Mouse (Mus musculus) MEL (cell line): ENCODE results near the gene Rcan2. TPM values are rescaled to one million over a fixed set of nuclear protein-coding genes. Genes with fewer than 3 reads are reported as not detected.

Experiments used
- DNase-seq: peaks from one replicate; pipeline ENCODE4 v3.0.0; 2011; ENCODE audit warnings: low read depth, low spot score
- H3K27ac ChIP-seq: 2 replicates; pipeline ENCODE4 v1.5.1; 2012; ENCODE audit warnings: low read depth, mild to moderate bottlenecking, control low read depth, low read length, moderate library complexity; ENCODE audit not compliant: control insufficient read depth
- H3K27me3 ChIP-seq, 2 experiments: fragments of 150-350 bp in 1 of 2; sonication (generic) in 1 of 2; 2 replicates each; pipeline ENCODE4 v1.6.1; 2012; ENCODE audit warnings: low read length in 2 of 2, mild to moderate bottlenecking in 2 of 2, improper control_type of control experiment in 1 of 2, moderate library complexity in 1 of 2; ENCODE audit not compliant: insufficient read depth in 2 of 2, control insufficient read depth in 1 of 2
- H3K36me3 ChIP-seq, 2 experiments: 2 replicates each; pipeline ENCODE4 v1.6.1; 2012 to 2014; ENCODE audit warnings: low read length in 2 of 2, improper control_type of control experiment in 1 of 2, inconsistent platforms in 1 of 2, mild to moderate bottlenecking in 1 of 2; ENCODE audit not compliant: insufficient read depth in 2 of 2, control insufficient read depth in 1 of 2
- H3K4me1 ChIP-seq, 2 experiments: fragments of 150-350 bp in 1 of 2; sonication (generic) in 1 of 2; 2 replicates each; pipeline ENCODE4 v1.6.1; 2012; ENCODE audit warnings: low read length in 2 of 2, improper control_type of control experiment in 1 of 2, mild to moderate bottlenecking in 1 of 2; ENCODE audit not compliant: insufficient read depth in 2 of 2, control insufficient read depth in 1 of 2
- H3K4me3 ChIP-seq, 2 experiments: fragments of 150-350 bp in 1 of 2; sonication (generic) in 1 of 2; 2 replicates each; pipeline ENCODE4 v1.5.1; 2012; ENCODE audit warnings: low read depth in 2 of 2, low read length in 2 of 2, mild to moderate bottlenecking in 2 of 2, moderate library complexity in 2 of 2, control low read depth in 1 of 2, improper control_type of control experiment in 1 of 2; ENCODE audit not compliant: control insufficient read depth in 1 of 2, insufficient read depth in 1 of 2
- H3K79me2 ChIP-seq: 2 replicates; pipeline ENCODE4 v1.6.1; 2012; ENCODE audit warnings: mild to moderate bottlenecking, low read length, moderate library complexity; ENCODE audit not compliant: control insufficient read depth, poor library complexity, insufficient read depth
- H3K9ac ChIP-seq: 2 replicates; pipeline ENCODE4 v1.6.1; 2012; ENCODE audit warnings: low read depth, mild to moderate bottlenecking, control low read depth, low read length, moderate library complexity; ENCODE audit not compliant: control insufficient read depth, poor library complexity, severe bottlenecking
- H3K9me3 ChIP-seq: fragments of 150-350 bp; sonication (generic); replicated peaks from 2 replicates; pipeline ENCODE4 v1.6.1; 2012; ENCODE audit warnings: mild to moderate bottlenecking, low read length, improper control_type of control experiment, moderate library complexity; ENCODE audit not compliant: insufficient read depth
- CHD1 ChIP-seq: IDR thresholded peaks from 2 replicates; pipeline ENCODE4 v1.6.1; 2012; ENCODE audit warnings: low read depth, mild to moderate bottlenecking, inconsistent platforms, low read length, improper control_type of control experiment
- CHD2 ChIP-seq: IDR thresholded peaks from 2 replicates; pipeline ENCODE4 v1.6.1; 2011; ENCODE audit warnings: low read length, improper control_type of control experiment
- CTCF ChIP-seq, 3 experiments: IDR thresholded peaks in 2 of 3; conservative IDR thresholded peaks in 1 of 3; 2 replicates each; pipeline ENCODE4 v1.5.1; 2011 to 2012; ENCODE audit warnings: low read length in 3 of 3, low read depth in 2 of 3, mild to moderate bottlenecking in 2 of 3, improper control_type of control experiment in 1 of 3, inconsistent platforms in 1 of 3, mixed read lengths in 1 of 3, moderate library complexity in 1 of 3; ENCODE audit not compliant: control insufficient read depth in 1 of 3, insufficient read depth in 1 of 3, poor library complexity in 1 of 3, severe bottlenecking in 1 of 3
- ETS1 ChIP-seq: IDR thresholded peaks from 2 replicates; pipeline ENCODE4 v1.6.1; 2012; ENCODE audit warnings: low read depth, mild to moderate bottlenecking, inconsistent platforms, low read length, improper control_type of control experiment, moderate library complexity
- GATA1 ChIP-seq: IDR thresholded peaks from 2 replicates; pipeline ENCODE4 v1.6.1; 2011; ENCODE audit warnings: low read depth, low read length, improper control_type of control experiment
- HCFC1 ChIP-seq: IDR thresholded peaks from 2 replicates; pipeline ENCODE4 v1.6.1; 2012; ENCODE audit warnings: low read depth, mild to moderate bottlenecking, inconsistent platforms, low read length, improper control_type of control experiment, moderate library complexity
- KAT2A ChIP-seq: conservative IDR thresholded peaks from 2 replicates; pipeline ENCODE4 v1.6.1; 2012; ENCODE audit warnings: low read depth, low read length, improper control_type of control experiment, inconsistent platforms
- MAFK ChIP-seq: IDR thresholded peaks from 2 replicates; pipeline ENCODE4 v1.6.1; 2011; ENCODE audit warnings: low read depth, mild to moderate bottlenecking, low read length, improper control_type of control experiment, borderline replicate concordance
- MAZ ChIP-seq: IDR thresholded peaks from 2 replicates; pipeline ENCODE4 v1.6.1; 2012; ENCODE audit warnings: low read depth, mild to moderate bottlenecking, inconsistent platforms, low read length, improper control_type of control experiment
- MEF2A ChIP-seq: IDR thresholded peaks from 2 replicates; pipeline ENCODE4 v1.6.1; 2014; ENCODE audit warnings: low read depth, mild to moderate bottlenecking, inconsistent platforms, low read length, improper control_type of control experiment; ENCODE audit not compliant: poor library complexity, insufficient replicate concordance, severe bottlenecking; ENCODE audit errors: extremely low read depth
- MYB ChIP-seq: IDR thresholded peaks from 2 replicates; pipeline ENCODE4 v1.6.1; 2011; ENCODE audit warnings: mild to moderate bottlenecking, low read depth, low read length, improper control_type of control experiment
- MYC ChIP-seq: IDR thresholded peaks from 2 replicates; pipeline ENCODE4 v1.6.1; 2011; ENCODE audit warnings: low read depth, mild to moderate bottlenecking, low read length, improper control_type of control experiment, moderate library complexity
- POLR2A ChIP-seq, 2 experiments: IDR thresholded peaks; 2 replicates each; pipeline ENCODE4 v1.6.1; 2011 to 2012; ENCODE audit warnings: low read length in 2 of 2, mild to moderate bottlenecking in 2 of 2, control low read depth in 1 of 2, improper control_type of control experiment in 1 of 2, low read depth in 1 of 2, moderate library complexity in 1 of 2; ENCODE audit not compliant: control insufficient read depth in 1 of 2, insufficient read depth in 1 of 2, poor library complexity in 1 of 2
- POLR2AphosphoS2 ChIP-seq: IDR thresholded peaks from 2 replicates; pipeline ENCODE4 v1.6.1; 2011; ENCODE audit warnings: low read length, improper control_type of control experiment
- RAD21 ChIP-seq: IDR thresholded peaks from 2 replicates; pipeline ENCODE4 v1.6.1; 2011; ENCODE audit warnings: mild to moderate bottlenecking, low read depth, low read length, improper control_type of control experiment
- RCOR1 ChIP-seq: IDR thresholded peaks from 2 replicates; pipeline ENCODE4 v1.6.1; 2012; ENCODE audit warnings: low read depth, mild to moderate bottlenecking, inconsistent platforms, low read length, improper control_type of control experiment
- SIN3A ChIP-seq: IDR thresholded peaks from 2 replicates; pipeline ENCODE4 v1.6.1; 2012; ENCODE audit warnings: low read length, improper control_type of control experiment, inconsistent platforms
- TAL1 ChIP-seq: IDR thresholded peaks from 2 replicates; pipeline ENCODE4 v1.6.1; 2012; ENCODE audit warnings: mild to moderate bottlenecking, inconsistent platforms, low read length, moderate library complexity, mixed read lengths
- UBTF ChIP-seq: IDR thresholded peaks from 2 replicates; pipeline ENCODE4 v1.6.1; 2012; ENCODE audit warnings: low read depth, mild to moderate bottlenecking, inconsistent platforms, low read length, improper control_type of control experiment, moderate library complexity, borderline replicate concordance; ENCODE audit not compliant: insufficient read depth
- USF1 ChIP-seq: IDR thresholded peaks from 2 replicates; pipeline ENCODE4 v1.6.1; 2014; ENCODE audit warnings: low read depth, mild to moderate bottlenecking, inconsistent platforms, low read length, improper control_type of control experiment, moderate library complexity
- polyA plus RNA-seq, 2 experiments: library from polyadenylated mRNA; stranded (reverse) in 1 of 2; unstranded in 1 of 2; fragments of >175 nt in 1 of 2; fragments of >200 nt in 1 of 2; gene quantifications; 2 replicates each; pipeline versions ENCODE4 v1.2.1 to v1.2.4; 2012; ENCODE audit warnings: low replicate concordance in 2 of 2, low read depth in 1 of 2; ENCODE audit not compliant: insufficient read length in 2 of 2, insufficient read depth in 1 of 2, missing spikeins in 1 of 2
- total RNA-seq: library from RNA; depleted of rRNA; stranded (reverse); fragments of 300-350 nt; gene quantifications from 2 replicates; pipeline ENCODE4 v1.2.3, GENCODE M21; 2012

Gene Rcan2
- total and polyA plus RNA-seq, 3 experiments, result 0.52 TPM; not detected in 2

DNA sequence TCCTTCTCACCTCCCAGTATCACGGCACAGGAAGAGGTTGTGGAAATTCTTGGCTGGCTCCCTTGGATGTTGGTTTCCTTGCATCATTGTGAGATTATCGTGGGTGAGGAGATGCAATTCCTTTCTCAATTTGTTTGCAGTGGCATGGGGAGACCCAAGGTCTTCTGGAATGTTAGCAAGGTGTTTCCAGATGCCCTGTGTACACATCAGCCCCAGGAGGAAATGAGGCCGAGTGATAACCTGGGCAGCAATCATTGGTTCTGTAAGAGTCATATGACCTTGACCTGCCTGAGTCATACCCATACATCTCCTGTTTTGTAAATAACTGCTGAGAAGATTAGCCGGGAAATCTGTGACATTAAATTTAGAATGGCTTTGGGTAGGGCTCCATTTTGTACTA, 10.3 kb downstream of the Rcan2 start:
- TF ChIP-seq POLR2AphosphoS2 (no peak), RCOR1 (no peak)
- TF ChIP-seq, all 39 proteins: peak for 0
- Histone ChIP-seq H3K9me3 (no peaks in the 10 kb centered on the region), H3K4me1 (no peaks in the 10 kb centered on the region), H3K4me3 (no peak overlapping the region), H3K27ac (no peak overlapping the region), H3K79me2 (no peaks in the 10 kb centered on the region), H3K27me3 (no peaks in the 10 kb centered on the region), H3K9ac (no peak overlapping the region), H3K36me3 (no peaks in the 10 kb centered on the region)
- DNase-seq, result no peak

GRCm38 (mm10) chr17:43815376-43815775, 14.2 kb downstream of the Rcan2 start:
- no peaks in the 10 kb centered on the region for H3K27me3 ChIP-seq
- H3K9ac ChIP-seq, result no peak overlapping the region
- no peaks in the 10 kb centered on the region for H3K79me2 ChIP-seq
- H3K36me3 ChIP-seq, result no peaks in the 10 kb centered on the region
- H3K27ac ChIP-seq, result no peak overlapping the region
- no peak for DNase-seq
- no peaks in the 10 kb centered on the region for H3K4me1 ChIP-seq
- no peak overlapping the region for H3K4me3 ChIP-seq
- no peaks in the 10 kb centered on the region for H3K9me3 ChIP-seq
- TF ChIP-seq RCOR1, result no peak
- TF ChIP-seq CHD2, result no peak
- no peak for TF ChIP-seq TAL1
- no peak for TF ChIP-seq RAD21
- no peak for TF ChIP-seq ETS1
- TF ChIP-seq KAT2A, result no peak
- TF ChIP-seq USF1, result no peak
- no peak for TF ChIP-seq UBTF
- TF ChIP-seq MAFK, result no peak
- TF ChIP-seq MYB, result no peak
- TF ChIP-seq SIN3A, result no peak
- TF ChIP-seq GATA1, result no peak
- TF ChIP-seq CHD1, result no peak

- Histone ChIP-seq H3K9me3 (no peaks in the 10 kb centered on the region), H3K4me1 (no peaks in the 10 kb centered on the region), H3K4me3 (no peak overlapping the region), H3K9ac (no peak overlapping the region), H3K79me2 (no peaks in the 10 kb centered on the region), H3K27ac (no peak overlapping the region), H3K36me3 (no peaks in the 10 kb centered on the region), H3K27me3 (no peaks in the 10 kb centered on the region)
- no peak for TF ChIP-seq HCFC1
- no peak for TF ChIP-seq MYC
- TF ChIP-seq MAFK, result no peak
- no peak for TF ChIP-seq POLR2A (IDR thresholded peaks at IDR 0.05; ENCODE audit: control insufficient read depth in 1 of 2, insufficient read depth in 1 of 2, low read depth in 1 of 2, low read length in 2 of 2, poor library complexity in 1 of 2)
- TF ChIP-seq CTCF (IDR thresholded peaks at IDR 0.05 in 2 of 3, conservative IDR thresholded peaks at IDR 0.05 in 1 of 3; ENCODE audit: control insufficient read depth in 1 of 3, insufficient read depth in 1 of 3, low read depth in 2 of 3, low read length in 3 of 3, poor library complexity in 1 of 3, severe bottlenecking in 1 of 3), result no peak
- no peak for TF ChIP-seq MAZ
- no peak for TF ChIP-seq MEF2A
- DNase-seq, result no peak
Measured at GRCm38 (mm10) chr17:43816480-43816879, 15.3 kb downstream of the Rcan2 start.
